Mouse (Mus musculus): ENCODE results near the gene Myh9.

Myh9 gene

GRCm38 (mm10) chr15:77807264-77807585 lies 34.8 kb downstream of the Myh9 start:
- DNase-seq (ENCODE audit: low read depth, low spot score) = no peak

- no peak for DNase-seq (ENCODE audit: low read depth, low spot score)
These were observed 35.3 kb downstream of the Myh9 start for GRCm38 (mm10) chr15:77806565-77807263.

- DNase-seq (ENCODE audit: low read depth, low spot score) = no peak
These were observed 36.3 kb downstream of the Myh9 start for GRCm38 (mm10) chr15:77805657-77806056.

DNA sequence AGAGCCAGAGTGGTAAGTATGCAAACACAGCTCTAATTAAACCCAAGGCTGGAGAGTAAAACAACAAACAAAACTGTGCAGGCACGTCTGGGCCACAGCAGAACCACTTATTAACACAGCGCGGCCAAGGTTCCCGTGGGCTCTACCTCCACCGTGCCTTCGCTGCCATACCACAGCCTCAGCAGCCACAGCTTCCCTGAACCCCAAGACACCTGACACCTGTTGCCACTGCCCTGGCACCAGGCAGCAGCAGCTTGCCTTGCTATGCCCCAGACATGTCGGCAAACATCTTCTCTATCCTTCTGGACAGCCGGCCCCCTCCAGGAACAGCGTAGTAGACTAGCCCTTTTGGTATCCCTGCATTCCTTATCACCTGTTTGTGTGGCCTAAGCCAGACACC lies 37.0 kb downstream of the Myh9 start:
- DNase-seq (ENCODE audit: low read depth, low spot score) = no peak

DNA sequence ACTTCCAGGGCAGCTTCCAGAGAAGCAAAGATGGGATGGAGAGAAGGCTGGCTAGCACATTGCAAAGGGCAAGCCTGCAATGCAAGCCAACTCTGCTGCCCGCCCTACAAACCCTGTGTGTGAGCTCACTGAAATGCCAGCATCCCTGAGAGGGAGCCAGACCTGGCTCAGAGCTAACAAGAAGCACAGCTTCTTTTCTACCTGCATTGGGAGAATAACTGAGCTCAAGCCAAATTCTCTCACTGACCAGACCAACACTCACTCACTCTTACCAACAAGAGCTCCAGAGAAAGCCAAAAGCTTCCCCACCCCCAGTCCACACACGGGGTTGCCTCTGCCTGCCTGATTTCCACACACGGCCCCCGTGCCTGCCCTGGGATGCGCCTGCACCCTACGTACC lies 37.5 kb downstream of the Myh9 start:
- no peak for DNase-seq (ENCODE audit: low read depth, low spot score)

- DNase-seq (ENCODE audit: low read depth, low spot score) = no peak
These were observed 38.2 kb downstream of the Myh9 start for GRCm38 (mm10) chr15:77803747-77804146.

DNA sequence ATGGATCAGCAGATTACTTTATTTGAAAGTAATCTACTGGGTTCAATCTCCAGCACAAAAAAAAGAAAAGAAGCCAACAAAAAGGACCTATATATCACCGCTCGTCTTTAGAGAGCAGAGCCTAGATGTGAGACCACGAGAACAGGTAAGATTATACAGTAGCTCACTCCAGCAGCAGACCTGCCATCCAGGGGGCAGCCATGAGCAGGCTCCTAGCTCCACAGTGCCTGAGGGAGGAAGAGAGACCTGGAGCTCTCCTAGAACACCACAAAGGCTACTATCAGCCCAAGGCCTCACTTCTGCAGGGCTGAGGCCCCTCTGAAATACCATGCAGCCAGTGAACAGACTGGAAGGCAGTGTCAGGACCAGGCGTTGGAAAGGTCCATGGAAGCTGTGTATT lies 39.0 kb downstream of the Myh9 start:
- no peak for DNase-seq (ENCODE audit: low read depth, low spot score)

DNA sequence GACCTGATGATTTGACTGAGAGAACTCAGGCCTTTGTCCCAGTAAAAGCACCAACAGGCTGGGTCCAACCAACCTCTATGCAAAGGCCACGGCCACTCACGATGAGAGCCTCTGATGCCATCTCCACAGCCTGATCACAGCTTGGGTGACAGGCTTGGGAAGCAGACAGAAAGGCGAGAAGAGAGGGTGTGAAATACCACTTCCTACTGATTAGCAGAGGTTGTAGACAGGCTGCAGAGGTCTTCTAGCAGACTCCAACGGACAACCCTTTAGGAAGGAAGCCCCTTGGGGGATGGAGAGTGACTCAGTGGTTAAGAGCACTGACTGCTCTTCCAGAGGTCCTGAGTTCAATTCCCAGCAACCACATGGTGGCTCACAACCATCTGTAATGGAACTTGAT lies 40.8 kb downstream of the Myh9 start:
- DNase-seq (ENCODE audit: low read depth, low spot score) = no peak

GRCm38 (mm10) chr15:77800511-77800910 lies 41.5 kb downstream of the Myh9 start:
- DNase-seq (ENCODE audit: low read depth, low spot score) = no peak

- DNase-seq (ENCODE audit: low read depth, low spot score) = no peak
These were observed 42.2 kb downstream of the Myh9 start for GRCm38 (mm10) chr15:77799491-77800474.

DNA sequence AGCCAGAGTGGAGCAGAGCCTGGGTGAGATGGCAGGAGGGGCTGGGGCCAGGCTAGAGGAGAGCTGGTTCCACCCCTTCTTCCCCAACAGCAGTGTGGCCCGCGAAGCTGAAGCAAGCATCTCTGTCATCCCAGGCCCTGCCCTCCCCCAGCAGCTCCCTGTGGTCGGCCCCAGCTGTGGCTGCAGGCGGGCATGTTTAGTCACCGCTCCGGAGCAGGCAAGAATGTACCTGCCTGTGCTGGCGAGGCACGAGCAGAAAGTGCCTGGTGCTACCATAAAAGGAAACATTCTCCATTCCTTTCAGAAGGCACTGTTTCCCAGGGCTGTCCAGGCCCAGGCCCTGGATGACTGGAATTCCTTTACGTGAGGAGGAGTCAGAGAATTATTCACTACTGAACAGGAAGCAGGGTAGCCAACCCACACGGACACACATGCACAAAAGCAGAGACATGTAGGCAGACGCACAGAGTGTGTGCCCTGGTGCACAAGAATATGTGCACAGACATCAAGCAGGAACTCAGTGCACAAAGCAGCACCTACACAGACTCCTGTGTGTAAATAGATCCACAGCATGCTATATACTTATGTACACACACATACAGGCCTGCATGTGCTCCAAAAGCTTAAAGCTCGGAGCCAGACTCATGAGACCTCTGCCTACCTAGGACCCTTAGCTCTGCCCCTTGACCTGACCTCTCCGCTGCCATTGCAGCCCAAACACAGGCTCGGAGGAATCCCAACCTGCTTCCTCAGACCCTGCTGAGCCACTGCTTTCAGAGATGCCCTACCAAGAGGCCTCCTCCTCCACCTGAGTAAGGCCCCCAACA lies 43.1 kb downstream of the Myh9 start:
- no peak for DNase-seq (ENCODE audit: low read depth, low spot score)

DNA sequence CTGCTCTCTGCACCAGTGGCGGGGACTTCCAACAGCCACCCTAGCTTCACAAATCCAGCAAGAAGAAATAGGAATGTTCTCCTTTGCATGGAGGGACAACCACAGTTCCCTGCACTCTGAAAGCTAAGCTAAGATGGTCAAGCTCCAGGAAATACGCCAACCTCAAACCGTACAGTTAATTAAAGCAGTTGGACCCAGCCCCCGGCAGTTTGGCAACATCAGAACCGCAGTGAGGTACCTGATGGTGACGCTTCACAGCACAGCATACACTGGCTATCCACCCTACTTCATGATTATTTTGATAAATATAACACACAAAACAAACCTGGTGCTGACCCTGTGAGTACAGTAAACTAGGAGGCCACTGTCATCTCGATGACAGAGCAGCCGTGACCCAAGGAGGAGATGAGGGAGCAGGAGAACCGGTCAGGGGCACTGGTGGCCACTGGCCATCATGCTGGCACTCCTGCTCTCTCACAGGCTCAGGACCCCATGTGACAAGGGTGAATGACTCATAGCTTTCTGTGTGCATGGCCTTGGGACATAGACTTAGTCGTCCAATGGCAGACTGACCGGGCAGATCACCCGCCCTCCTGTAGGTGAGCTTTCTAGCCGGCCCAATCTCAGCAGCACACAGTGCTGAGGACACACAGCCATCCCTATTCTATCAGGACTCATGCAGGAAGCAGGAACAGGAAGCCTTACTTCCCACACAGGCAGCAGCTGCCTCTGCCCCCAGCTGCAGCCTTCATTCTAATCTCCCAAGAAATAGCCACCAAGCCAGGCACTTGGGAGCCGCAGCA lies 44.2 kb downstream of the Myh9 start:
- DNase-seq (ENCODE audit: low read depth, low spot score) = no peak

DNA sequence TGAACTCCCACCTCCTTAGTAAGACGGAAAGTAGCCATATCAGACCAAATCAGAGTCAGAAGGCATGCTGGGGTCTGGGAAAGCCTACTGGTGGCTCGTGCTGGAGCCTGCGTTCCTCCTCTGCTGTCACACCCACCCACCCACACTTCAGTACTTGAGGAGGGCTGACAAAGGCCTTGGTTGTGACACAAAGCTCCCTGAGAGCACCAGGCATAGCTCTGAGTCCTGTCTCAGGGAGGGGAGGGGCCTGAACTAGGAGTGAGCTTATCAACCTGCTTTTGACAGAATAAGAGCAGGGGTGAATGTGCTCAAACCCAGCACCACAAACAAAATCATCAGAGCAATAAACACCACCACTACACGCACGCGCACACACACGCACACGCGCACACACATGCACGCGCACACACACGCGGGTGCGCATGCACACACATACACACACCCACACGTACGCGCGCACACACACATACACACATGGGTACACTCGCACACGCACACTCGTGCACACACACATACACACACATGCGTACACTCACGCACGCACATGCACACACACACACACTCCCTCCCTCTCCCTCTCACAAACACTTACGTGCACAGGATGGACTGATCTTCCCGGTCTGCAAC lies 45.5 kb downstream of the Myh9 start:
- no peak for DNase-seq (ENCODE audit: low read depth, low spot score)

GRCm38 (mm10) chr15:77794908-77795356 lies 47.0 kb downstream of the Myh9 start:
- no peak for DNase-seq (ENCODE audit: low read depth, low spot score)

DNA sequence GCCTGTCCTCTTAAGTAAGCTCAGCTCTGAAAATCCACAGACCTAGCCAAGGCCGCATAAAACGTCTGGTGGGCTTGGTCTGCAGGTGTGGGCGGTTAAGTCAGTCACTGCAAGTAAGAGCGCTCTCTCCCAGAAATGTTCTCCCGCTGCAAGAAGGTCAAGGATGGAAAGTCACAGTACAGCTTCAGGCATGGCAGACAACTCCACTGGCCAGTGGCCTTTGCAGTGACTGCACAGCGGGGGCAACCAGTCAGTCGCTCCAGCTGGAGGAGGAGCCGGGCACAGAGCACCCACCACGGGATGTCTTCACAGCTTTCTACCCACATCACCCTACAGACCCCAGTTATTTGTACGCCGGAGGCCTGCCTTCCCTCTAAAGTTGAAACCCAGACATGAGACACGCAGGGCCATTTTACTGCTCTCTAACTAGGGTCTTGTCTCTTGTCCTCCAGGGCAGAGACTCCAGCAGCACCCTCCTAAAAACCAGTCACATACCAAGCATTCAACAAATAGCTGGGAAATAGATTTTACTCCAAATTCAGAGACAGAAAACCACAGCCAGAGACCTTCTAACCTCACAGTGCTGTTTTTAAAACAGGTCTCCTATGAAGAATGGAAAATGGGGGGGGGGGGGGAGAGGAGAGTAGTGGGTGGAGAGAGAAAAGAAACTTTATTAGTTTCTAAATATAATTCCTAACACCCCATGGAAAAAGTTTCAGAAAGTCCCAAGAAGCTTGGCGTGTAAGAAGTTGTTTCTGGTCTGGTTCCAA lies 47.7 kb downstream of the Myh9 start:
- DNase-seq (ENCODE audit: low read depth, low spot score) = no peak

DNA sequence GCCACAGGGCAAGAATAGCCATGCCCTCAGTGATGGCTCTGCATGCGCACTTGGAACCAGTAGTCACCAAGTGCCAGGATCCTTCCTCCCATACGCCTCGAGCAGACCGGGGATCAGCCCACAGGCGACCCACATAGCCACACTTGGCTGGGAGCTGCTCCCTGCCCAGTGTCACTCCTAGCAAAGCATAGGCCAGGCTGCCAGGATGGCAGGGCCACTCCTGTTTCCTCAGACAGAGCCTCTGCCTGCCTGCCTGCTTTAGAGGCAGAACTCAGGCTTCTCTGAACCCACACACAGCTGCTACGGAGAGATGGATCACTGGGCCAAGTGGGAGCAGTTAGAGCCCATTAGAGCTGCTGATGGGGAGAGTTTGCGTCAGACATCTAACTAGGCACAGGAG lies 48.4 kb downstream of the Myh9 start:
- DNase-seq (ENCODE audit: low read depth, low spot score) = no peak

DNA sequence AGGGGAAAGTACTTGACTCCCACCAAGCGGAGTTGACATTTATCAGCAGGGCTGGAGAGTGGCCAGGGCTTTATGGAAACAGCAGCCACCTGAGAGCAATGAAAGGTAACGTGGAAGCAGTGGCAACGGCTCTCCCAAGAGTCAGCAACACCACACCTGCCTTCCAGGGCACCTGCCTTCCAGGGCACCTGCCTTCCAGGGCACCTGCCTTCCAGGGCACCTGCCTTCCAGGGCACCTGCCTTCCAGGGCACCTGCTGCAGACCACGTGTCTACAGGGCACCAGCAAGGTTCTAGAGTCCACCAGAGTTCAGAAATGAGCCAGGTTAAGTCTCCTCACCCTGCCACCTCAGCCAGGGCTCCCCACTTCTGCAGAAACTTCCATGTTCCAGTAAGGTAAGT lies 48.9 kb downstream of the Myh9 start:
- DNase-seq (ENCODE audit: low read depth, low spot score) = no peak

GRCm38 (mm10) chr15:77792056-77792455 lies 49.9 kb downstream of the Myh9 start:
- DNase-seq (ENCODE audit: low read depth, low spot score) = no peak

DNA sequence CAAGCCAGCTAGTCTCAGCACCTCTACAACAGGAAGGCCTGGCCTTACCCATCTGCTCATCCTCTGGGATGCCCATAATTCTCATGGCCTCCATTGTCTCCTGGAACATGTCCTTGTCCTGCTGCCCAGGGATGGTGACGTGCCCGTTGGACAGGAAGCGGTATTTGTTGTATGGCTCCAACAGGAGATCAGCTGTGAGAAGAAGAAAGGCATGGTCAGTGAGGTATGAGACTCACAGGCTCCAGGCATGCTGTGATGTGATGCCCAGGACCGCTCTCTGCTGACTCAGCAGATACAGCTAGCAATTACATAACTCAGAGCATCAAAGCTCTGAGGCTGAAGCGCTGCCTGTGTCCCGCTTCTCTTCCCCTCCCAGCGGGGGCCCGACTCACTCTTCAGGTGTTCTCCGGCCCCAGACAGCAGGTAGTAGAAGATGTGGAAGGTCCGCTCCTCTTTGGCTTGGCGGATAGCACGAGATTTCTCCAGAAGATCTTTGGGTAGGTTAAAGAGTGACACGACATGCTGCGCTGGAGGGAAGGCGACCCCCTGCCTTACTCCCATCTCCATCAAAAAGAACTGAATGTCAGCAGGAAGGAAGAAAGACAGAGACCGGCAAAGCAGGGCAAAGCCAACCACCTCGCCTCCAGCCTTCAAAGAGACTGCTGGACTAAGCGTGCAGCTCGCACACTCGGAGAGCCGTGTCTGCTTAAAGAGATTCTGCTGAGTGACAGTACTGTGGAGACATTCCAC lies 51.1 kb downstream of the Myh9 start:
- DNase-seq (ENCODE audit: low read depth, low spot score) = no peak
